Mouse (Mus musculus) midbrain, embryonic 16.5 days (tissue): ENCODE measurements around the gene Tmem104. TPM values are rescaled to one million over a fixed set of nuclear protein-coding genes. Genes with fewer than 3 reads are reported as not detected.
A peak's percentile ranks its signal among the peaks of the same experiment; 100 is the strongest.

Experiments
- ATAC-seq: fragments of 200-750 bp; cut with Nextera tagmentation; 2 replicates; pipeline ENCODE4 v1.8.0; 2017; ENCODE audit warnings: moderate TSS enrichment
- H3K27ac ChIP-seq: fragments of 300-500 bp; sonication (generic); 2 replicates; pipeline ENCODE4 v1.5.1; 2014; ENCODE audit warnings: mild to moderate bottlenecking, low read length, mixed read lengths
- H3K27me3 ChIP-seq: fragments of 300-500 bp; sonication (generic); 2 replicates; pipeline ENCODE4 v1.6.1; 2014; ENCODE audit warnings: low read depth, low read length, mixed read lengths; ENCODE audit not compliant: control insufficient read depth, insufficient read depth
- H3K36me3 ChIP-seq: fragments of 300-500 bp; sonication (generic); 2 replicates; pipeline ENCODE4 v1.6.1; 2014; ENCODE audit warnings: mild to moderate bottlenecking, low read length, moderate library complexity, mixed read lengths; ENCODE audit not compliant: control insufficient read depth, insufficient read depth
- H3K4me1 ChIP-seq: fragments of 300-500 bp; sonication (generic); 2 replicates; pipeline ENCODE4 v1.6.1; 2014; ENCODE audit warnings: mild to moderate bottlenecking, low read length, mixed read lengths; ENCODE audit not compliant: control insufficient read depth, insufficient read depth
- H3K4me2 ChIP-seq: fragments of 300-500 bp; sonication (generic); 2 replicates; pipeline ENCODE4 v1.6.1; 2014; ENCODE audit warnings: mild to moderate bottlenecking, low read length, mixed read lengths
- H3K4me3 ChIP-seq: fragments of 300-500 bp; sonication (generic); 2 replicates; pipeline ENCODE4 v1.5.1; 2014; ENCODE audit warnings: low read depth, mild to moderate bottlenecking, low read length, moderate library complexity, mixed read lengths
- H3K9ac ChIP-seq: fragments of 300-500 bp; sonication (generic); 2 replicates; pipeline ENCODE4 v1.6.1; 2014; ENCODE audit warnings: low read depth, low read length, mixed read lengths
- H3K9me3 ChIP-seq: fragments of 300-500 bp; sonication (generic); replicated peaks from 2 replicates; pipeline ENCODE4 v1.6.1; 2014; ENCODE audit warnings: mild to moderate bottlenecking, low read length, mixed read lengths; ENCODE audit not compliant: control insufficient read depth, poor library complexity, severe bottlenecking
- WGBS: fragments of 180-500 bp; shearing (Covaris S2); extraction: QIAGEN DNeasy Blood & Tissue Kit; methylation state at CpG from one replicate; pipeline ENCODE4 v1.1.7; 2014; 5-methylcytosine and 5-hydroxymethylcytosine counted together
- polyA plus RNA-seq: library from polyadenylated mRNA; unstranded; fragments of >200 nt; fragmentation: Nextera tagmentation; extraction: Ambion mirVana; gene quantifications from 2 replicates; pipeline ENCODE4 v1.2.1, GENCODE M21; 2015

Gene Tmem104
- polyA plus RNA-seq, 1 experiment from 2014 or later: 12.5 TPM

DNA sequence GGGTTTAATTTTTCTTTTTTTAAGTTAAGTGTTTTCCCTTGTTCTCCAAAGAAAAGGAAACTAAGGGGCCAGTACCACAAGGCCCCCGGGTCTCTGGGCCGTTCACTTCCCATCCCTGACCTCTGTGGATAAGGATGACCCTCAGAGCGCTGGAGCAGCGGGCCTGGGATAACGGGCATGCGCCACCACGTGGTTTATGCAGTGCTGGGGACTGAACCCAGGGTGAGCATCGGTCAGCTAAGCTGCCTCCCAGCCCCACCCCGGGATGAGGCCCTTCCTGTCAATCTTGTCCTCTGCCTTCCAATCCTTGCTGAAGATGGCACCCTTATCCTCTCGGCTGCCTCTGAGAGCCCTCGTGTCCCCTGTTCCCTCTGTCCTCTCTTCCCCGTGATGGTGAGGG lies 40.4 kb downstream of the Tmem104 start:
- no peak for ATAC-seq

DNA sequence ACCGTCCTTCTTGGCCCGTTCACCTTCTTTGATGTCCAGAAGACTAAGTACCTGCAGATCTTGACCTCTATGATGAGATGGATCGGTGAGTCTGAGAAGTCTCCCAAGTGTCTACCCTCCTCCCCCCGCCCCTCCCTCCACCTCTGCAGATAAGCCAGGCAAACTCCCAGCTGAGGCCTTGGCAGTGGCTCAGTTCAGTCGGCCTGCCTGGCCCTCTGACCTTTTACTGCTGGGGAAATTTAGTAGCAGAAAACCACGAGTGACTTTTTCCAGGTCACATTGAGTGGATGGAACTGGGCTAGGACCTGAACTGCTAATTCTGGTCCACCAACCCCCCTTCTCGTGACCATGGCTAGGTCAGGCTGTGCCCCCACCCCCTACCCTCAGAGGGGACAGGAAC lies 41.1 kb downstream of the Tmem104 start:
- no peak overlapping the region for H3K27ac ChIP-seq
- 67% methylated on average over 7 of the region's 7 CpGs for WGBS
- no peak overlapping the region for H3K9ac ChIP-seq
- no peak for ATAC-seq
- no peaks in the 10 kb centered on the region for H3K9me3 ChIP-seq
- H3K4me2 ChIP-seq: no peak overlapping the region
- H3K36me3 ChIP-seq: no peaks in the 10 kb centered on the region
- no peaks in the 10 kb centered on the region for H3K27me3 ChIP-seq
- H3K4me1 ChIP-seq: peaks cover 53% of the 10 kb centered on the region
- no peak overlapping the region for H3K4me3 ChIP-seq

More for the DNA sequence above, 40.4 kb downstream of the Tmem104 start:
- Histone ChIP-seq H3K36me3 (no peaks in the 10 kb centered on the region), H3K9ac (no peak overlapping the region), H3K4me1 (peaks cover 53% of the 10 kb centered on the region), H3K4me3 (no peak overlapping the region), H3K4me2 (no peak overlapping the region), H3K27ac (no peak overlapping the region), H3K27me3 (no peaks in the 10 kb centered on the region), H3K9me3 (no peaks in the 10 kb centered on the region)
- 20% methylated on average over 12 of the region's 12 CpGs for WGBS

DNA sequence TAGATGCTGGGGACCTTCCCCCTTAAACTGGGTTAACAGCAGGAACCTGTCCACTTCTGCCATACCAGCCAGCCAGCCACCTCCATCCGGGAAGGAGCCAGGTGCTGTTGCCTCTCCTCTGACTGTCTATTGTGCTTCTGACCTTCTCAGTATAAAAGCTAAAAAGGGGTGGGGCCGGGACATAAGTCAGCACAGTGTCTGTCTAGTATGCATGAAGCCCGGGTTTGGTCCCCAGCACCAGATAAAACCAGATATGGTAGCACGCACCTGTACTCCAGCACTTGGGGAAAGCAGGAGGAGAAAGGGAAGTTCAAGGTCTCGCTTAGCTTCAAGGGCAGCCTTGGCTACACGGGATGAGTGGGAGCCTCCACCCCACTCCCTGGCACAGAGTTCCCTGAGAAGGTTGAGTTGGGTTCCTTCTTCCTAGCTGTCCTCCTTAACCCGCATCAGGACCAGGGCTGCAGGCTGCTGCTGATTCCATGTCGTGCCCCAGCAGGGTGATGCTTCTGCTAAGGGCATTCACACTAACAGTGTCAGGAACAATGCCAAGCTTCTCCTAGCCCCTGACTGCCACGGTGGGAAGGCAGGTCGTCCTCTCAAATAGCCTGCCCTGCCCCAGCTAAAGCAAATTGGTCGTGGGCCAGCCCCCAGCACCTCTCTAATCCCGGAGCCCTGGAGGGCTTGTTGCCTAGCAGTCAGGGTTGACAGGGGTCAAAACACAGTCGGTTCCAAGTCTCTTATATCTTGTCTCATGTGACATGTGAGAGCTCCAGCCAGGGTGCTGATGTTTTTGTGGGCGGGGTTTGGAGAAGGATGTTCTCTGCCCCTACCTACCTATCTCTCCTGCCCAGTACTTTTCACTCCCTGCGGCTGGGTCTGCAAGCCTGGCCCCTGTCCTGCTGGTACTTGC lies 42.0 kb downstream of the Tmem104 start:
- Histone ChIP-seq H3K36me3 (no peaks in the 10 kb centered on the region), H3K4me1 (peaks cover 58% of the 10 kb centered on the region), H3K9me3 (no peaks in the 10 kb centered on the region)

DNA sequence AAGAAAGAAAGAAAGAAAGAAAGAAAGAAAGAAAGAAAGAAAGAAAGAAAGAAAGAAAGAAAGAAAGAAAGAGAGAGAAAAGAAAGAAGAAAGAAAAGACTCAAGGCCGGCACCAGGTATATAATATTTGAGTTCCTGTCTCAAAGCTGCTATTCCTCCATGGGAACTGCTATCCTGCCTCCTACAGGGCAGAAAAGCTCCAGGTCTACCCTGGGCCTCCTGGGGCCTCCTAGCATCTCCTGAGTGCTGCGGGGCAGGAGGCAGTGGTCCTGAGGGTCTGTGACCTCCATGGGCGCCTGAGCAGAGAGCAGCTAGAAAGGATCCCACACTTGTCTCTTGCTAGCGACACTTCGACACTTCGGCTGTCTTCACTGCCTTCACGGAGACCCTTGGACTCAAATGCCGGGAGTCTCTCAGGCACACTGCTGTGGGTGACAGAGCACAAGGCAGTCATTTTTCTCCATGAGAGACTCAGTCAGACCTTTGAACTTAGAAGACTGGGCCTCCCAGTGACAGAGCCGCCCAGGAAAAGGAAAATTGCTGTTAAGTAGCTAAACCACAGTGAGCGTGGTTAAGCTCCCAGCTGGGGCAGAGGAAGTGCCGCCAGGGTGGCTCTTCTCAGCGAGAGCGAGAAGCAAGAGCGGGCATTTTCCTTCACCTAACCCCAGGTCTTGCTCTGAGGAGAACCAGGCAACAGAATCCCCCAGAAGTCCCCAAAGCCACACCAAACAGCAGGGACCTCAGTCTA lies 44.1 kb downstream of the Tmem104 start:
- ATAC-seq: no peak
- H3K4me2 ChIP-seq: no peak overlapping the region
- no peak overlapping the region for H3K9ac ChIP-seq
- H3K4me1 ChIP-seq: peaks cover 45% of the 10 kb centered on the region
- WGBS: 48% methylated on average over 14 of the region's 14 CpGs
- H3K27me3 ChIP-seq: no peaks in the 10 kb centered on the region
- H3K36me3 ChIP-seq: no peaks in the 10 kb centered on the region
- H3K9me3 ChIP-seq: no peaks in the 10 kb centered on the region
- H3K27ac ChIP-seq: 0 out of 2 replicates have a peak overlapping the region, but pooled peaks have one; percentile 10
- no peak overlapping the region for H3K4me3 ChIP-seq

More for the DNA sequence above, 42.0 kb downstream of the Tmem104 start:
- H3K4me3 ChIP-seq: no peak overlapping the region
- H3K4me2 ChIP-seq: no peak overlapping the region
- no peak overlapping the region for H3K27ac ChIP-seq
- no peak overlapping the region for H3K9ac ChIP-seq
- ATAC-seq: no peak
- H3K27me3 ChIP-seq: no peaks in the 10 kb centered on the region
- WGBS: 50% methylated on average over 15 of the region's 15 CpGs

DNA sequence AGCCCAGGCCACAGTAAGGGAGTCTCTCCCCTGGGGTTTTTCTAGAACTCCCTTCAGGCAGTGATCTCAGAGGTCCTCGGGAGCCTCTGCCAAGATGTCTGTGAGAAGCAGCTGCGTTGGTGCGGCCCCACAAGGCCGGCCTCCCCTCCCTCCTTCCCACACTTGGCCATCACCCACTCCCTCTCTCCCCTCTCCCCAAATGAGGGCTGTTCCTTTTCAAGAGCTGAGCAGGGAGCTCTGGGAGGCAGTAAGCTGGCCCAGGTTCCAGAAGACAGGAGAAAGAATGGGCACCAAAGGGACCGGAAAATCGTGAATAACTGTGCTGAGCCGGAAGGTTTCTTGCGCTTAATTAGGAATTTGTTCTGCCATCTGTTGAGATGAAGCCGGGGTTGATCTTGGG lies 44.6 kb downstream of the Tmem104 start:
- Histone ChIP-seq H3K36me3 (no peaks in the 10 kb centered on the region), H3K4me1 (peaks cover 39% of the 10 kb centered on the region), H3K4me2 (no peak overlapping the region), H3K27ac (0 out of 2 replicates have a peak overlapping the region, but pooled peaks have one; percentile 10), H3K4me3 (no peak overlapping the region), H3K9ac (0 out of 2 replicates have a peak overlapping the region, but pooled peaks have one; percentile 6), H3K27me3 (no peaks in the 10 kb centered on the region), H3K9me3 (no peaks in the 10 kb centered on the region)
- WGBS: 30% methylated on average over 9 of the region's 9 CpGs
- no peak for ATAC-seq

DNA sequence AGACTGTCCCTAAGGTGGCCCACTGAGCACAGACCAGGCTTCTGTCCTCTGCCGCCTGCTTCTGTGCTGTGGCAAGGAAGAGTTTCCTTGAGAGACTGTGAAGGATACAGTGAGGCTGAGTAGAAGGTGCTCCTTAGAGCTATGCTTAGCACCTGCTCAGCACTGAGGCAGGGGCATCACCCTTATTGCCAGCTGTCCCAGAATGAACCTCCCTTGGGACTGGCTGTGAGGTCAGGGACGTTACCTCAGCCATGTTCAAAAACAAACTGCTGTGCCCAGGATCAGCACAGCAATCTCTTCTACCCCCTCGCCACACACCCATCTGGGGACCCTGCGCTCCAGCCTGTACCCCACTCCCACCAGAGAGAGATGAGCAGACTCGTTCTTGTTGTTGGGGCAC lies 45.6 kb downstream of the Tmem104 start:
- Histone ChIP-seq H3K4me3 (no peak overlapping the region), H3K27ac (no peak overlapping the region), H3K27me3 (no peaks in the 10 kb centered on the region), H3K9ac (no peak overlapping the region), H3K36me3 (no peaks in the 10 kb centered on the region), H3K9me3 (no peaks in the 10 kb centered on the region), H3K4me2 (no peak overlapping the region), H3K4me1 (peaks cover 30% of the 10 kb centered on the region)
- no peak for ATAC-seq
- 61% methylated on average over 5 of the region's 5 CpGs for WGBS

DNA sequence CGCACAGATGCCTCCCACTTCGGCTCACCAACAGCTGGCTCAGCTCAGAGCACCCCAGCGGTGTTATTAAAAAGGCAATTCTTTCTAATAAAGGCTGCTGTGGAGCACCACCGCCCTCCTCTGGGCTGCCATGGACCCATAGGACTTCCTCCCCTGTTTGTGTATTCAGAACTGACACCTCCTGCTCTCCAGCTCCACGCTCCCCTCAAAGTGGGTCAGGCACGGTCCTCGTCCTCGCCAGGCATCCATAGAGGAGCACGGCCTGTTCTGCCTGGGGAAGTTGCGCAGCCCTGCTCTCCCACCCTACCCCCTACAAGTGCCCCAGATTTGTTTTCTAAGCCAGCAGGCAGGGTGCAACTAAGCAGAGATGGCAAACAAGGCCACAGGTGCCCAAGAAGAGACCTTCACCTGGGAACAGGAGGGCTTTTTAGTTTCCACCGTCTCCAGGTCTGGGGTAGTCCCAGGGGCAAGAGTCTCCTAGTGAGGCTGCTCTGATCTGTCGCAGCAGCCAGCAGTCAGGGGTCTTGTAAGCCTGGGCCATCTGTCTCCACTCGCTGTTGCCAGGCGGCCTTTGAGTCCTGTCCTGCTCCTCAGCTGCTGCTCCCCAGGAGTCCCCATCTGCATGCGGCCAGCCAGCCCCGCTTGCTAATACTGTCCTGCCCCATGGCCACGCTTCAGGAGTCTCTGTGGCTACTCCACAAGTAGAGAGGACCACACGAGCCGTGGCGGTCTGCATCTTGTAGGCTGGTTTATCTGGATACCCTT lies 46.4 kb downstream of the Tmem104 start:
- Histone ChIP-seq H3K4me1 (peaks cover 27% of the 10 kb centered on the region), H3K4me2 (no peak overlapping the region), H3K9me3 (no peaks in the 10 kb centered on the region), H3K36me3 (no peaks in the 10 kb centered on the region), H3K27me3 (no peaks in the 10 kb centered on the region), H3K4me3 (no peak overlapping the region), H3K27ac (no peak overlapping the region), H3K9ac (no peak overlapping the region)
- WGBS: 31% methylated on average over 20 of the region's 20 CpGs
- 0 out of 2 replicates have a peak, but pooled peaks have one; percentile 23 for ATAC-seq

DNA sequence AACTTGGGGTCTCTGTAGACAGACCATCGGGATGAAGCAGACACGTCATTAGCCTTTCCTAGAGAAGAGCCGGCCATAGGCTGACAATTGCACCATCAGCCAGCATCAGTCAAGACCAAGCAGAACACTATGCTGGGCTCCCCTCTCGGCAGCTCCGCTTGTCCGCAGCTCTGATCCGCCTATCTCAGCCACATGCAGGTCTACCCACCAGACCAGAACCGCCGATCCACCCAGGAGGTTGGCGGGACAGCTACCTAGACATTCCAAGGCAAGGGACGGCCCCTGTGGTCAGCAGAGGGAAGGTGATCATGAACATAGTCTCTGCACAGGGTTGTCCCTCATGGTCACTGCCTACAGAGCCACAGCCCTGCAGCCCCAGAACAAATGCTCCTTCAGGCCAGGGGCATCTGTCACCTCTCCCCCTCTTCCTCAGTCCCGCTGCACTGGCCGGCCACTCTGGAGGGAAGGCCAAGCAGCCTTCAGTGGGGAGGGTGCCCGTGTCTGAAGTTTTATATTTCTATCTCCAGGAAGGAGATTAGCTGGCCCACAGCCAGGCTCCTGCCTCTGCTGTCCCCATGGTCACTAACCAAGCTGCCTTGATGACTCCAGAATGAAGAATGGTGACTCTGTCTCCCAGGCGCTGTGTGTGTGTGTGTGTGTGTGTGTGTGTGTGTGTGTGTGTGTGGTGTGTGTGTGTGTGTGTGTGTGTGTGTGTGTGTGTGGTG lies 47.2 kb downstream of the Tmem104 start:
- no peak for ATAC-seq
- H3K4me3 ChIP-seq: no peak overlapping the region
- H3K9ac ChIP-seq: no peak overlapping the region
- peaks cover 27% of the 10 kb centered on the region for H3K4me1 ChIP-seq
- H3K9me3 ChIP-seq: no peaks in the 10 kb centered on the region
- whole genome bisulfite sequencing: 73% methylated on average over 15 of the region's 15 CpGs
- no peaks in the 10 kb centered on the region for H3K36me3 ChIP-seq
- H3K27ac ChIP-seq: no peak overlapping the region; the same call in 1 of the 2 replicates
- H3K27me3 ChIP-seq: no peaks in the 10 kb centered on the region
- H3K4me2 ChIP-seq: no peak overlapping the region
